Mouse (Mus musculus) midbrain, embryonic 13.5 days (tissue): ENCODE results near the gene Mllt3. TPM values are rescaled to one million over a fixed set of nuclear protein-coding genes. Genes with fewer than 3 reads are reported as not detected.

ENCODE experiments used
- polyA plus RNA-seq: library from polyadenylated mRNA; unstranded; fragments of >200 nt; fragmentation: Nextera tagmentation; extraction: Ambion mirVana; gene quantifications from 2 replicates; pipeline ENCODE4 v1.2.1, GENCODE M21; 2015

Mllt3 gene
- polyA plus RNA-seq, 1 experiment from 2014 or later, result 115 TPM

Other genes starting within 250 kb of the Mllt3 start
- 10.1 and 12.7 TPM in 2 replicates for gene Focad, start 61.3 kb upstream of the Mllt3 start, polyA plus RNA-seq